Mouse (Mus musculus) adrenal gland, postnatal 4 days (tissue): ENCODE results near the gene Fbxw22. TPM values are rescaled to one million over a fixed set of nuclear protein-coding genes. Genes with fewer than 3 reads are reported as not detected.
"Not testable (repeated sequence)": the region's sequence is repeated elsewhere in the genome, so short reads cannot be mapped to it uniquely, and the experiment has no call there.

Source experiments
- DNase-seq, 2 experiments: peaks; one replicate each; pipeline ENCODE4 v3.0.0; 2021 to 2022; ENCODE audit warnings: low spot score in 2 of 2, mixed read lengths in 2 of 2
- long read RNA-seq, 2 experiments: library from polyadenylated mRNA; stranded (forward); transcript quantifications; one replicate each; pipeline ENCODE4 v2.0.0; 2021
- total RNA-seq, 2 experiments: library from RNA; stranded (reverse); gene quantifications; 2 replicates each; pipeline ENCODE4 v1.2.3; 2021

Fbxw22 gene
- not detected for total RNA-seq
- long read RNA-seq, experiment 1, result 0 reads
- long read RNA-seq, experiment 2, result 0 reads

- not testable (repeated sequence) for DNase-seq
These were observed at the start of gene Fbxw22 for GRCm38 (mm10) chr9:109404196-109404595. TSS of gene Fbxw22 (minus strand) at chr9:109404296.

- no peak for DNase-seq
These were observed 44.9 kb upstream of the Fbxw22 start, which contains the start of gene Fbxw16 for GRCm38 (mm10) chr9:109449040-109449439. TSS of gene Fbxw16 (minus strand) at chr9:109449140.

- DNase-seq, result no peak
These were observed 28.9 kb upstream of the Fbxw22 start for GRCm38 (mm10) chr9:109432956-109433355.

- not testable (repeated sequence) for DNase-seq
These were observed 64.5 kb downstream of the Fbxw22 start, which contains the start of gene Fbxw28 for GRCm38 (mm10) chr9:109339559-109339958. TSS of gene Fbxw28 (minus strand) at chr9:109339659.

Other genes starting within 250 kb of the Fbxw22 start
- not detected for gene Fbxw21, start 242.3 kb downstream of the Fbxw22 start, total RNA-seq
- gene Fbxw13, start 208.3 kb downstream of the Fbxw22 start, total RNA-seq, result not detected
- gene Fbxw20, start 169.5 kb downstream of the Fbxw22 start, total RNA-seq, result not detected
- gene Fbxw14, start 116.6 kb downstream of the Fbxw22 start, total RNA-seq, result not detected
- gene Fbxw28, start 64.6 kb downstream of the Fbxw22 start, total RNA-seq, result not detected
- gene Fbxw16, start 44.8 kb upstream of the Fbxw22 start, total RNA-seq, result not detected
- not detected for gene Fbxw19, start 91.6 kb upstream of the Fbxw22 start, total RNA-seq
- gene Fbxw15, start 164.0 kb upstream of the Fbxw22 start, total RNA-seq, result under 1 TPM in 1 of 2 experiments, not detected in 1; 0.42 TPM
- not detected for gene Fbxw24, start 221.8 kb upstream of the Fbxw22 start, total RNA-seq